ENCODE assay signal across 17 mouse cellular contexts in the genomic region with DNA sequence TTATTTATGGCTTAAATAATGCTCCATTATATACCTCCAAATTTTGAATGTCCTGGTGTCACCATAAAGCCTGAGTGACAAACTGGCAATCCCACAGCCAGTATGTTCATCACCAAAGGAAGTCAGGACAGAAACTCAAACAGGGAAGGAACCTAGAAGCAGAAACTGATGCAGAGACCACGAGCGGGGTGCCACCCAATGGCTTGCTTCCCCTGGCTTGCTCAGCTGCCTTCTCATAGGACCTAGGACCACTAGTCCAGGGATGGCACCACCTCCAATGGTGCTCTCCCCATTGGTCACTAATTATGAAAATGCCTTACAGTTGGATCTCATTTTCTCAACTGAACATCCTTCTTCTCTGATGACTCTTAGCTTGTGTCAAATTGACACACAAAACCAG.
"Had no signal": no experiment of that assay in that cellular context is flagged by ENCODE, and none has a peak within 500 bp of the region (broad histone marks: within the 10 kb centered on the region; RNA-seq: fewer than 3 reads in every experiment).

No protein-coding gene starts in this region.

- ATAC-seq: liver, postnatal 0 days; lung, postnatal 0 days; midbrain, embryonic 13.5 days; midbrain, embryonic 15.5 days had no signal

- H3K4me1 ChIP-seq: liver, embryonic 15.5 days; lung, embryonic 15.5 days; midbrain, embryonic 13.5 days; midbrain, embryonic 15.5 days; neural tube, embryonic 12.5 days had no signal

- H3K9ac ChIP-seq: liver, embryonic 15.5 days; liver, postnatal 0 days; lung, embryonic 15.5 days; midbrain, embryonic 13.5 days; midbrain, embryonic 15.5 days; neural tube, embryonic 12.5 days had no signal

- H3K4me2 ChIP-seq: liver, embryonic 15.5 days; lung, embryonic 15.5 days; midbrain, embryonic 11.5 days; midbrain, embryonic 13.5 days; midbrain, embryonic 15.5 days; neural tube, embryonic 12.5 days had no signal

- H3K4me3 ChIP-seq: liver, embryonic 15.5 days; lung, embryonic 15.5 days; midbrain, embryonic 13.5 days; midbrain, embryonic 15.5 days; neural tube, embryonic 12.5 days had no signal

- H3K27me3 ChIP-seq: liver, embryonic 15.5 days; lung, embryonic 15.5 days; midbrain, embryonic 13.5 days; midbrain, embryonic 15.5 days; neural tube, embryonic 12.5 days had no signal

- H3K9me3 ChIP-seq: liver, embryonic 15.5 days; lung, embryonic 15.5 days; midbrain, embryonic 13.5 days; midbrain, embryonic 15.5 days; neural tube, embryonic 12.5 days had no signal

- H3K27ac ChIP-seq: liver, embryonic 15.5 days; lung, embryonic 15.5 days; midbrain, embryonic 13.5 days; midbrain, embryonic 15.5 days; neural tube, embryonic 12.5 days had no signal

- DNase-seq: liver, postnatal 0 days; lung, adult 2 months; lung, postnatal 14 days; lung, postnatal 36 days; right cerebral cortex, postnatal 25 days; right cerebral cortex, postnatal 4 days; spleen, adult 18-20 months; thymus, adult 18-20 months; thymus, postnatal 14 days; thymus, postnatal 36 days had no signal
